37 mouse cellular contexts compared by ENCODE assay signal in genomic region chr4:35117144-35117543, GRCm38 (mm10). TPM values are rescaled to one million over a fixed set of nuclear protein-coding genes. Genes with fewer than 3 reads are reported as not detected.
"Had no signal": no experiment of that assay in that cellular context is flagged by ENCODE, and none has a peak within 500 bp of the region (broad histone marks: within the 10 kb centered on the region; RNA-seq: fewer than 3 reads in every experiment).

No protein-coding gene starts in this region.

- H3K27me3 ChIP-seq: heart, embryonic 12.5 days; hindbrain, embryonic 12.5 days; hindbrain, embryonic 15.5 days; limb, embryonic 13.5 days; limb, embryonic 15.5 days; liver, embryonic 13.5 days had no signal

- H3K9me3 ChIP-seq: heart, embryonic 10.5 days; heart, embryonic 12.5 days; hindbrain, embryonic 10.5 days; hindbrain, embryonic 12.5 days; hindbrain, embryonic 15.5 days; kidney, embryonic 15.5 days; limb, embryonic 13.5 days; limb, embryonic 15.5 days; liver, embryonic 13.5 days had no signal

- H3K9ac ChIP-seq: heart, embryonic 12.5 days; hindbrain, embryonic 12.5 days; hindbrain, embryonic 15.5 days; kidney, embryonic 15.5 days; limb, embryonic 13.5 days; limb, embryonic 15.5 days; liver, embryonic 13.5 days had no signal

- H3K36me3 ChIP-seq: heart, embryonic 10.5 days; heart, embryonic 12.5 days; hindbrain, embryonic 10.5 days; hindbrain, embryonic 12.5 days; hindbrain, embryonic 15.5 days; kidney, embryonic 15.5 days; limb, embryonic 13.5 days; limb, embryonic 15.5 days; liver, embryonic 13.5 days had no signal

- H3K4me2 ChIP-seq: heart, embryonic 12.5 days; hindbrain, embryonic 12.5 days; hindbrain, embryonic 15.5 days; kidney, embryonic 15.5 days; limb, embryonic 13.5 days; limb, embryonic 15.5 days; liver, embryonic 11.5 days; liver, embryonic 13.5 days had no signal

- H3K4me3 ChIP-seq: heart, adult 2 months; heart, embryonic 10.5 days; heart, embryonic 12.5 days; hindbrain, embryonic 10.5 days; hindbrain, embryonic 12.5 days; hindbrain, embryonic 15.5 days; kidney, embryonic 15.5 days; left cerebral cortex, adult 2 months; limb, embryonic 13.5 days; limb, embryonic 15.5 days; liver, embryonic 13.5 days had no signal

- ATAC-seq: hindbrain, postnatal 0 days; intestine, embryonic 16.5 days had no signal

- H3K4me1 ChIP-seq: hindbrain, embryonic 15.5 days had no signal

- DNase-seq: gastrocnemius, postnatal 14 days; gastrocnemius, postnatal 36 days; heart, adult 2 months; heart, postnatal 10 days; heart, postnatal 4 days; kidney, adult 11 months; kidney, adult 2 months; kidney, adult 9 months; kidney, postnatal 14 days; kidney, postnatal 36 days; left cerebral cortex, postnatal 4 days; liver, embryonic 13.5 days had no signal

- H3K27ac ChIP-seq: heart, adult 2 months; heart, embryonic 10.5 days; hindbrain, embryonic 10.5 days; hindbrain, embryonic 12.5 days; hindbrain, embryonic 15.5 days; hindbrain, postnatal 0 days; kidney, embryonic 15.5 days; kidney, postnatal 0 days; left cerebral cortex, adult 2 months; limb, embryonic 13.5 days; limb, embryonic 15.5 days; liver, embryonic 13.5 days had no signal

RNA-seq across cellular contexts. Expression of gene Ifnk, which starts 34.7 kb away (rescaled TPM):
- total RNA-seq: gastrocnemius, adult 18-20 months; gastrocnemius, adult 8-10 months; gastrocnemius, postnatal 14 days; gastrocnemius, postnatal 36 days; heart, adult 2 months; heart, postnatal 10 days; heart, postnatal 25 days; heart, postnatal 4 days; hindbrain, postnatal 0 days; layer of hippocampus, adult 18-20 months; layer of hippocampus, adult 8-10 months; layer of hippocampus, postnatal 10 days; layer of hippocampus, postnatal 25 days; left cerebral cortex, adult 2 months; left cerebral cortex, postnatal 25 days; left cerebral cortex, postnatal 4 days had no signal
- polyA plus RNA-seq: gonadal fat pad, adult 2 months; heart, adult 2 months; heart, embryonic 12.5 days; heart, embryonic 14.5 days; hindbrain, embryonic 12.5 days; hindbrain, postnatal 0 days; kidney, adult 2 months; kidney, embryonic 15.5 days; kidney, postnatal 0 days; large intestine, adult 2 months; limb, embryonic 11.5 days; liver, embryonic 11.5 days had no signal
